19 mouse cellular contexts compared by ENCODE assay signal in the genomic region with DNA sequence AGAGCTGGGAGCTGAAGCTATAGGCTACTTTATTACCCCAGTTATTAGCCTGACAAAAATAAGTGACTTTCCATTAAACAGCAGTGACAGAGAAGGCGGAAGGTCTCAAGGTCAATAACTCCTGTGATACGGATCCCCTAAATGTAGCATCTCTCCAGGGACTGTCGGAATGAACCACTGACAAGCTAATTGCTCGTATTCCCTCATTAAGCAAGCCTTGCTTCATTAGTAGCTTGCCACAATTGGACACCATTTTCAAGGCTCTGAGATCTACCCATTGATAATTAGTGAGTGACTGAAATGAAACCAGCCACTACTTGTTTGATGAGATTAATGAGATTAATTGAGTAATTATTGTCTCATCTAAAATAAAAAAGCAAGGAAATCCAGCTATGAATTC.
"Had no signal": no experiment of that assay in that cellular context is flagged by ENCODE, and none has a peak within 500 bp of the region (broad histone marks: within the 10 kb centered on the region; RNA-seq: fewer than 3 reads in every experiment).

No protein-coding gene starts in this region.

- H3K9ac ChIP-seq: limb, embryonic 12.5 days; limb, embryonic 15.5 days; liver, embryonic 14.5 days; liver, postnatal 0 days; lung, embryonic 14.5 days; stomach, embryonic 15.5 days had no signal

- H3K27me3 ChIP-seq: limb, embryonic 12.5 days; limb, embryonic 15.5 days; megakaryocyte, embryonic 14.5 days; stomach, embryonic 15.5 days had no signal

- H3K36me3 ChIP-seq: limb, embryonic 12.5 days; limb, embryonic 15.5 days; midbrain, embryonic 10.5 days; stomach, embryonic 15.5 days had no signal

- H3K4me2 ChIP-seq: limb, embryonic 12.5 days; limb, embryonic 15.5 days; liver, embryonic 11.5 days; lung, embryonic 14.5 days; stomach, embryonic 15.5 days had no signal

- H3K4me3 ChIP-seq: limb, embryonic 12.5 days; limb, embryonic 15.5 days; megakaryocyte, embryonic 14.5 days; midbrain, embryonic 10.5 days; stomach, embryonic 15.5 days had no signal

- H3K9me3 ChIP-seq: limb, embryonic 12.5 days; limb, embryonic 15.5 days; midbrain, embryonic 10.5 days; stomach, embryonic 15.5 days had no signal

- H3K27ac ChIP-seq: limb, embryonic 12.5 days; limb, embryonic 15.5 days; liver, embryonic 14.5 days; midbrain, embryonic 10.5 days; stomach, embryonic 15.5 days had no signal

- ATAC-seq: liver, postnatal 0 days; lung, postnatal 0 days had no signal

- DNase-seq: kidney, adult 9 months; kidney, postnatal 14 days; kidney, postnatal 4 days; left cerebral cortex, postnatal 4 days; liver, postnatal 0 days; lung, embryonic 14.5 days; lung, postnatal 36 days; right cerebral cortex, postnatal 25 days; spleen, adult 18-20 months; thymus, adult 18-20 months; thymus, postnatal 36 days had no signal

- H3K4me1 ChIP-seq: limb, embryonic 15.5 days; megakaryocyte, embryonic 14.5 days; midbrain, embryonic 10.5 days; stomach, embryonic 15.5 days had no signal
